Mouse (Mus musculus): ENCODE results near the gene Fuz. TPM values are rescaled to one million over a fixed set of nuclear protein-coding genes. Genes with fewer than 3 reads are reported as not detected.

Gene Fuz
- polyA plus RNA-seq, 1 experiment from 2014 or later = 14.5 TPM

DNA sequence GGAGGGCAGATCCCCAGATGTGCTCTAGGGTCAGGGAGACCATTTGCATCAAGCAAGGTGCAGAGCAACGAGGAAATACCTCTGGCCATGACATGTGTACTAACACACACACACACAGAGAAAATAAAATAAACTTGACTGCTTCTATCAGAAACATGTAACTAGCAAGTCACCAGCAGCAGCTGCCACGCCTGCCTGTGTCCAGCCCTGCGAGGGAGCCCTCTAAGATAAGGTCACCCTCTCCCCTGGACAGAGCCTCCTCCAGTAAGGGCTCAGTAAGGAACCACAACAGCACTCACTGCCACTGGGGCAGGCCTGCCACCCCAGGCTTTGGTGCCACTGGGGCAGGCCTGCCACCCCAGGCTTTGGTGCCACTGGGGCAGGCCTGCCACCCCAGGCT is 22.3 kb downstream of the Fuz start:
- H3K4me3 ChIP-seq (ENCODE audit: control insufficient read depth in 1 of 2, insufficient read depth in 1 of 2, low read depth in 1 of 2, low read length in 2 of 2) = no peak overlapping the region
- 0 out of 2 replicates have a peak overlapping the region, but pooled peaks have one; percentile 38 for H3K9ac ChIP-seq (ENCODE audit: low read length)
- H3K4me2 ChIP-seq (ENCODE audit: low read length) = no peak overlapping the region
- no peaks in the 10 kb centered on the region for H3K9me3 ChIP-seq (ENCODE audit: control insufficient read depth, low read length)
- H3K4me1 ChIP-seq (ENCODE audit: control insufficient read depth in 2 of 2, insufficient read depth in 2 of 2, low read length in 2 of 2) = peaks cover 7 to 20% of the 10 kb centered on the region in 2 experiments
- H3K27me3 ChIP-seq (ENCODE audit: control insufficient read depth, insufficient read depth, low read length) = no peaks in the 10 kb centered on the region
- no peak overlapping the region for H3K27ac ChIP-seq (replicated peaks in 1 of 2; ENCODE audit: control insufficient read depth in 1 of 2, insufficient read depth in 1 of 2, low read depth in 2 of 2, low read length in 2 of 2)
- 43% methylated on average over 3 of the region's 3 CpGs for WGBS
- ATAC-seq (ENCODE audit: insufficient number of reproducible peaks, insufficient read depth, low FRiP score, low read depth) = no peak
- peaks cover 63% of the 10 kb centered on the region for H3K36me3 ChIP-seq (ENCODE audit: control insufficient read depth, insufficient read depth, low read length)

DNA sequence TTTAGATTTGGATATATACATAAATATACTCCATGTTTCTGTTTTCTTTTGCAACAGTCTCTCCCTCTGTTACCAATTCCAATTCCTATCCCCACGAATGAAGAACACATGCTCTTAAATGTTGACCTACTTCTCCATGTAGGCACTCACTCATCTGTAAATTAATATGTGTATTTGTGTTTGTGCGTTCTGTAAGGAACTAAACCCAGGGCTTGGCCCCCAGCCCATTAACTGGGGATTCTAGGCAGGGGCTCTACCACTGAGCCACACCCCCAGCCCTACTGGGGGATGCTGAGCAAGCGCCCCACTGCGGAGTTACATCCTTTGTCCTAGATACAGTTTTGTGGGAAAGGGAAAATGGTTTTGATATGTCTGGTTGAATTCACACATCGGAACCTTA is 23.2 kb downstream of the Fuz start:
- ATAC-seq (ENCODE audit: insufficient number of reproducible peaks, insufficient read depth, low FRiP score, low read depth) = no peak
- Histone ChIP-seq H3K9me3 (ENCODE audit: control insufficient read depth, low read length) (no peaks in the 10 kb centered on the region), H3K27ac (replicated peaks in 1 of 2; ENCODE audit: control insufficient read depth in 1 of 2, insufficient read depth in 1 of 2, low read depth in 2 of 2, low read length in 2 of 2) (no peak overlapping the region), H3K36me3 (ENCODE audit: control insufficient read depth, insufficient read depth, low read length) (peaks cover 63% of the 10 kb centered on the region), H3K27me3 (ENCODE audit: control insufficient read depth, insufficient read depth, low read length) (no peaks in the 10 kb centered on the region), H3K9ac (ENCODE audit: low read length) (no peak overlapping the region), H3K4me3 (ENCODE audit: control insufficient read depth in 1 of 2, insufficient read depth in 1 of 2, low read depth in 1 of 2, low read length in 2 of 2) (no peak overlapping the region), H3K4me1 (ENCODE audit: control insufficient read depth in 2 of 2, insufficient read depth in 2 of 2, low read length in 2 of 2) (peaks cover 7 to 20% of the 10 kb centered on the region in 2 experiments), H3K4me2 (ENCODE audit: low read length) (no peak overlapping the region)
- 90% methylated on average over 5 of the region's 5 CpGs for WGBS

DNA sequence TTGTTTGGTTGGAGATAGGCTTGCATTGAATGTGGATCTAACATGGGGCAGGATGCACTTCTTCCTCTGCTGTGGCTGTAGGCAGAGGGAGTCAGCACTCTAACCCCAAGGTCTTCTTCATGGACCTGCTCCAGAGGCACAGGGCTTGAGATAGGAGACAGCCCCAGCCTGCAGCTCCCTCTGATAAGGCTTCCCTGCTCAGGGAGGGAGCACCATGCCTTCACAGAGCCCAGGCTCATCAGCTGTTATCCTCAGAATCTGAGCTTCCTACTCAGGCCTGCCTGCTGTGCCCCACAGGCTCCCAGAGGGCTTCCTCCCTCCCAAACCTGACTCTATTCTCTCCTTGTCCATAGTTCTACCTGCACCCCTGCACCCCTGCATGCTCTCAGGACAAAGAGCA is 26.7 kb downstream of the Fuz start:
- Histone ChIP-seq H3K9ac (ENCODE audit: low read length) (no peak overlapping the region), H3K4me2 (ENCODE audit: low read length) (no peak overlapping the region), H3K4me1 (ENCODE audit: control insufficient read depth in 2 of 2, insufficient read depth in 2 of 2, low read length in 2 of 2) (peaks cover 4 to 13% of the 10 kb centered on the region in 2 experiments; a peak in 3 of 4 replicates), H3K27ac (replicated peaks in 1 of 2; ENCODE audit: control insufficient read depth in 1 of 2, insufficient read depth in 1 of 2, low read depth in 2 of 2, low read length in 2 of 2) (no peak overlapping the region), H3K27me3 (ENCODE audit: control insufficient read depth, insufficient read depth, low read length) (no peaks in the 10 kb centered on the region), H3K9me3 (ENCODE audit: control insufficient read depth, low read length) (no peaks in the 10 kb centered on the region), H3K36me3 (ENCODE audit: control insufficient read depth, insufficient read depth, low read length) (peaks cover 59% of the 10 kb centered on the region), H3K4me3 (ENCODE audit: control insufficient read depth in 1 of 2, insufficient read depth in 1 of 2, low read depth in 1 of 2, low read length in 2 of 2) (no peak overlapping the region)
- no peak for ATAC-seq (ENCODE audit: insufficient number of reproducible peaks, insufficient read depth, low FRiP score, low read depth)

DNA sequence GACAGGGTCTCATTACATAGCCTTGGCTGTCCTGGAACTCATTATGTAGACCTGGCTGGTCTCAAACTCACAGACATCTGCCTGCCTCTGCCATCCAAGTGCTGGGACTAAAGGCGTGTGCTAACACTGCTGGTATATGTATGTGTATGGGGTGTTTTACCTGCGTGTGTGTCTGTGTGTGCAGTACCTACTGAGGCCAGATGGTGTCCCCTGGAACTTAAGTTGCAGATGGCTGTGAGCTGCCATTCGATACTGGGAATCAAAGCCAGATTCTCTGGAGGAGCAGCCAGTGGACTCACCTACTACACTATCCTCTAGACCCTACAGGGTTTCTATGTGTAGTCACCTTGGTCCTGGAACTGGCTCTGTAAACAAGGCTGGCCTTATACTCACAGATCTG is 29.6 kb downstream of the Fuz start:
- Histone ChIP-seq H3K27me3 (ENCODE audit: control insufficient read depth, insufficient read depth, low read length) (no peaks in the 10 kb centered on the region), H3K36me3 (ENCODE audit: control insufficient read depth, insufficient read depth, low read length) (peaks cover 50% of the 10 kb centered on the region), H3K9me3 (ENCODE audit: control insufficient read depth, low read length) (no peaks in the 10 kb centered on the region), H3K4me2 (ENCODE audit: low read length) (no peak overlapping the region), H3K9ac (ENCODE audit: low read length) (no peak overlapping the region), H3K4me3 (ENCODE audit: control insufficient read depth in 1 of 2, insufficient read depth in 1 of 2, low read depth in 1 of 2, low read length in 2 of 2) (no peak overlapping the region), H3K27ac (replicated peaks in 1 of 2; ENCODE audit: control insufficient read depth in 1 of 2, insufficient read depth in 1 of 2, low read depth in 2 of 2, low read length in 2 of 2) (no peak overlapping the region), H3K4me1 (ENCODE audit: control insufficient read depth in 2 of 2, insufficient read depth in 2 of 2, low read length in 2 of 2) (peaks cover 5 to 19% of the 10 kb centered on the region in 2 experiments)
- no peak for ATAC-seq (ENCODE audit: insufficient number of reproducible peaks, insufficient read depth, low FRiP score, low read depth)
- WGBS = 75% methylated on average over 3 of the region's 3 CpGs

DNA sequence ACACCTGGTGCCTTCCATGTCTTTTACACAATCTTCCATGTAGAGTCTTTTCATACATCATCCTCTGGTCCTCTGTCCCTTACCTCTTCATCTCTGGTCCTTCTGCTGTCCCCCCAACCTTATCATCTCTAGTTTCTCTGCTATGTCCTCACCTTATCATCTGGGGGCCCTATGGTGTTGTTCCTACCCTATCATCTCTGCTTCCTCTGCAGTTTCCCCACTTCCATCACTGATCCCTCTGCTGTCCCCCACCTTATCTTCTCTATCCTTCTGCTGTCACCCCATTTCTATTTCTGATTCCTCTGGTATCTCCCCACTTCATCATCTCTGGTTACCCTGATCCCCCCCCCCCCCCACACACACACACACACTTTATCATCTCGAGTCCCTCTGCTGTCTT is 32.7 kb downstream of the Fuz start:
- Histone ChIP-seq H3K36me3 (ENCODE audit: control insufficient read depth, insufficient read depth, low read length) (peaks cover 24% of the 10 kb centered on the region), H3K4me3 (ENCODE audit: control insufficient read depth in 1 of 2, insufficient read depth in 1 of 2, low read depth in 1 of 2, low read length in 2 of 2) (peak overlapping the region; percentile 74 to 100), H3K4me2 (ENCODE audit: low read length) (peak overlapping the region; percentile 72), H3K4me1 (ENCODE audit: control insufficient read depth in 2 of 2, insufficient read depth in 2 of 2, low read length in 2 of 2) (peaks cover 5 to 20% of the 10 kb centered on the region in 2 experiments), H3K27ac (replicated peaks in 1 of 2; ENCODE audit: control insufficient read depth in 1 of 2, insufficient read depth in 1 of 2, low read depth in 2 of 2, low read length in 2 of 2) (peak overlapping the region; percentile 56 to 82; a peak in 3 of 4 replicates), H3K27me3 (ENCODE audit: control insufficient read depth, insufficient read depth, low read length) (no peaks in the 10 kb centered on the region), H3K9ac (ENCODE audit: low read length) (peak overlapping the region; percentile 98), H3K9me3 (ENCODE audit: control insufficient read depth, low read length) (no peaks in the 10 kb centered on the region)
- no peak for ATAC-seq (ENCODE audit: insufficient number of reproducible peaks, insufficient read depth, low FRiP score, low read depth)
- 0% methylated on average over 1 of the region's 1 CpGs for WGBS

- H3K4me3 ChIP-seq (ENCODE audit: control insufficient read depth in 1 of 2, insufficient read depth in 1 of 2, low read depth in 1 of 2, low read length in 2 of 2) = peak within 1 kb of the TSS; percentile 74 to 100
- peaks cover 5 to 20% of the 10 kb centered on the region in 2 experiments for H3K4me1 ChIP-seq (ENCODE audit: control insufficient read depth in 2 of 2, insufficient read depth in 2 of 2, low read length in 2 of 2)
- H3K27me3 ChIP-seq (ENCODE audit: control insufficient read depth, insufficient read depth, low read length) = no peaks in the 10 kb centered on the region
- H3K9me3 ChIP-seq (ENCODE audit: control insufficient read depth, low read length) = no peaks in the 10 kb centered on the region
- peak within 1 kb of the TSS; percentile 98 for H3K9ac ChIP-seq (ENCODE audit: low read length)
- peak; percentile 100 for ATAC-seq (ENCODE audit: insufficient number of reproducible peaks, insufficient read depth, low FRiP score, low read depth)
- peak within 1 kb of the TSS; percentile 72 for H3K4me2 ChIP-seq (ENCODE audit: low read length)
- peak within 1 kb of the TSS; percentile 85 to 89 for H3K27ac ChIP-seq (replicated peaks in 1 of 2; ENCODE audit: control insufficient read depth in 1 of 2, insufficient read depth in 1 of 2, low read depth in 2 of 2, low read length in 2 of 2)
- under 1% methylated on average over 84 of the region's 84 CpGs for WGBS
- H3K36me3 ChIP-seq (ENCODE audit: control insufficient read depth, insufficient read depth, low read length) = peaks cover 15% of the 10 kb centered on the region
Measured at GRCm38 (mm10) chr7:44929204-44930151, 33.6 kb downstream of the Fuz start, which contains the start of gene Ap2a1. Ap2a1 (minus strand) TSS chr7:44929496.

DNA sequence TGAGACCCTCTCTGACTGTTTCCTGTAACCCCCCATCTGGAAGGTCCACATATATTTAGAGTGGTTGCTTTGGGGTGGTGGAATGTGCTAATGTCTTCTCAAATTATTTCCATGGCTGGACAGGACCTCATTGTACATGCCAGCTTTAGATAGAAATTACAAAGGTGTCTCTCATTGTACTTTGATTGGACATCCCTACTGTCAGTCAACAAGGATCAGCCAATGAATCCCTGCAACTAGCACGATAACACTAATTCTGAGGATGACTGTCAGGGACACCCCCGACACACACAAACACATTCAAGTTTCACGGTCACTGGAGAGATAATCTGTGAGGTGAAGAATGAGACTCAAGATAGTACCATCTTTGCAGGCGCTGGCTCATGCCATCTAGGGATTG is 42.8 kb downstream of the Fuz start:
- Histone ChIP-seq H3K4me3 (ENCODE audit: control insufficient read depth in 1 of 2, insufficient read depth in 1 of 2, low read depth in 1 of 2, low read length in 2 of 2) (no peak overlapping the region), H3K9ac (ENCODE audit: low read length) (no peak overlapping the region), H3K27ac (replicated peaks in 1 of 2; ENCODE audit: control insufficient read depth in 1 of 2, insufficient read depth in 1 of 2, low read depth in 2 of 2, low read length in 2 of 2) (no peak overlapping the region), H3K4me1 (ENCODE audit: control insufficient read depth in 2 of 2, insufficient read depth in 2 of 2, low read length in 2 of 2) (no peaks in the 10 kb centered on the region), H3K36me3 (ENCODE audit: control insufficient read depth, insufficient read depth, low read length) (no peaks in the 10 kb centered on the region), H3K9me3 (ENCODE audit: control insufficient read depth, low read length) (peaks cover 9% of the 10 kb centered on the region; the same call in 1 of the 2 replicates), H3K27me3 (ENCODE audit: control insufficient read depth, insufficient read depth, low read length) (no peaks in the 10 kb centered on the region), H3K4me2 (ENCODE audit: low read length) (no peak overlapping the region)
- ATAC-seq (ENCODE audit: insufficient number of reproducible peaks, insufficient read depth, low FRiP score, low read depth) = no peak
- 84% methylated on average over 4 of the region's 4 CpGs for WGBS

Measured in heart, embryonic 14.5 days (tissue).